Mouse (Mus musculus) megakaryocyte, embryonic 14.5 days (primary cell): ENCODE data around the gene Gm10643. TPM values are rescaled to one million over a fixed set of nuclear protein-coding genes. Genes with fewer than 3 reads are reported as not detected.

ENCODE experiments used
- H3K27me3 ChIP-seq: replicated peaks from 2 replicates; pipeline ENCODE3; 2012; ENCODE audit warnings: inconsistent platforms
- H3K36me3 ChIP-seq: replicated peaks from 2 replicates; pipeline ENCODE3; 2012; ENCODE audit warnings: low read length, inconsistent platforms, mixed read lengths
- H3K4me1 ChIP-seq: 2 replicates; pipeline ENCODE4 v1.6.1; 2012; ENCODE audit warnings: inconsistent platforms
- H3K4me3 ChIP-seq: replicated peaks from 2 replicates; pipeline ENCODE3; 2012; ENCODE audit warnings: moderate library complexity, mild to moderate bottlenecking, inconsistent platforms
- H3K9me3 ChIP-seq: 2 replicates; pipeline ENCODE4 v1.6.1; 2012; ENCODE audit warnings: inconsistent platforms
- FLI1 ChIP-seq: IDR thresholded peaks from 2 replicates; pipeline ENCODE4 v1.6.1; 2012; ENCODE audit warnings: low read length, inconsistent platforms, mixed read lengths
- GATA1 ChIP-seq: IDR thresholded peaks from 3 replicates; pipeline ENCODE4 v1.6.1; 2012; ENCODE audit warnings: mixed read lengths, low read length, inconsistent platforms, borderline replicate concordance
- polyA plus RNA-seq: library from polyadenylated mRNA; stranded (reverse); fragments of >175 nt; gene quantifications from 2 replicates; pipeline ENCODE4 v1.2.3, GENCODE M21; 2012; ENCODE audit warnings: low replicate concordance; ENCODE audit not compliant: insufficient read depth

Gm10643 gene
- polyA plus RNA-seq, 1 experiment: not detected

GRCm38 (mm10) chr8:84072321-84072720, 7.4 kb upstream of the Gm10643 start:
- H3K4me1 ChIP-seq: peaks cover 98% of the 10 kb centered on the region

GRCm38 (mm10) chr8:84071921-84072320, 7.0 kb upstream of the Gm10643 start:
- Histone ChIP-seq H3K36me3 (peaks cover 38% of the 10 kb centered on the region), H3K4me3 (peak overlapping the region; percentile 2), H3K9me3 (no peaks in the 10 kb centered on the region), H3K4me1 (peaks cover 94% of the 10 kb centered on the region), H3K27me3 (no peaks in the 10 kb centered on the region)
- TF ChIP-seq GATA1 (no peak), FLI1 (no peak)

More at GRCm38 (mm10) chr8:84072321-84072720, 7.4 kb upstream of the Gm10643 start:
- H3K27me3 ChIP-seq: no peaks in the 10 kb centered on the region
- H3K36me3 ChIP-seq: peaks cover 42% of the 10 kb centered on the region
- H3K4me3 ChIP-seq: peak overlapping the region; percentile 14
- H3K9me3 ChIP-seq: no peaks in the 10 kb centered on the region
- no peak for TF ChIP-seq GATA1

- peaks cover 82% of the 10 kb centered on the region for H3K4me1 ChIP-seq
These were observed 5.7 kb upstream of the Gm10643 start for GRCm38 (mm10) chr8:84070667-84071066.

GRCm38 (mm10) chr8:84070241-84070640, 5.3 kb upstream of the Gm10643 start:
- Histone ChIP-seq H3K27me3 (no peaks in the 10 kb centered on the region), H3K4me1 (peaks cover 82% of the 10 kb centered on the region), H3K9me3 (no peaks in the 10 kb centered on the region), H3K36me3 (peaks cover 22% of the 10 kb centered on the region), H3K4me3 (peak overlapping the region; percentile 40)
- TF ChIP-seq GATA1: no peak
- no peak for TF ChIP-seq FLI1

More at GRCm38 (mm10) chr8:84070667-84071066, 5.7 kb upstream of the Gm10643 start:
- peaks cover 26% of the 10 kb centered on the region for H3K36me3 ChIP-seq
- H3K27me3 ChIP-seq: no peaks in the 10 kb centered on the region
- H3K4me3 ChIP-seq: no peak overlapping the region
- no peaks in the 10 kb centered on the region for H3K9me3 ChIP-seq
- TF ChIP-seq GATA1 (no peak), FLI1 (no peak)

GRCm38 (mm10) chr8:84069750-84070149, 4.8 kb upstream of the Gm10643 start:
- no peaks in the 10 kb centered on the region for H3K9me3 ChIP-seq
- peaks cover 82% of the 10 kb centered on the region for H3K4me1 ChIP-seq
- peak overlapping the region; percentile 40 for H3K4me3 ChIP-seq
- TF ChIP-seq GATA1: no peak
- no peak for TF ChIP-seq FLI1
- H3K27me3 ChIP-seq: no peaks in the 10 kb centered on the region
- H3K36me3 ChIP-seq: peaks cover 17% of the 10 kb centered on the region

- no peak for TF ChIP-seq GATA1
- TF ChIP-seq FLI1: no peak
- Histone ChIP-seq H3K27me3 (no peaks in the 10 kb centered on the region), H3K4me3 (peak overlapping the region; percentile 62), H3K9me3 (no peaks in the 10 kb centered on the region), H3K36me3 (peaks cover 11% of the 10 kb centered on the region), H3K4me1 (peaks cover 83% of the 10 kb centered on the region)
These were observed 4.2 kb upstream of the Gm10643 start for GRCm38 (mm10) chr8:84069169-84069568.

GRCm38 (mm10) chr8:84068316-84069035, 3.5 kb upstream of the Gm10643 start:
- peak overlapping the region; percentile 93 for H3K4me3 ChIP-seq
- H3K9me3 ChIP-seq: no peaks in the 10 kb centered on the region
- H3K27me3 ChIP-seq: no peaks in the 10 kb centered on the region
- TF ChIP-seq GATA1 (no peak), FLI1 (no peak)
- H3K36me3 ChIP-seq: peaks cover 7% of the 10 kb centered on the region
- H3K4me1 ChIP-seq: peaks cover 83% of the 10 kb centered on the region

GRCm38 (mm10) chr8:84067911-84068310, 3.0 kb upstream of the Gm10643 start:
- H3K36me3 ChIP-seq: peaks cover 7% of the 10 kb centered on the region
- H3K4me3 ChIP-seq: peak overlapping the region; percentile 93
- no peaks in the 10 kb centered on the region for H3K9me3 ChIP-seq
- no peak for TF ChIP-seq GATA1
- TF ChIP-seq FLI1: no peak
- H3K27me3 ChIP-seq: no peaks in the 10 kb centered on the region
- peaks cover 82% of the 10 kb centered on the region for H3K4me1 ChIP-seq

- Histone ChIP-seq H3K27me3 (no peaks in the 10 kb centered on the region), H3K4me3 (peak overlapping the region; percentile 93), H3K4me1 (peaks cover 78% of the 10 kb centered on the region), H3K36me3 (peaks cover 3% of the 10 kb centered on the region), H3K9me3 (no peaks in the 10 kb centered on the region)
- TF ChIP-seq GATA1: no peak
- TF ChIP-seq FLI1: no peak
These were observed 2.2 kb upstream of the Gm10643 start for GRCm38 (mm10) chr8:84067047-84067573.

- Histone ChIP-seq H3K27me3 (no peaks in the 10 kb centered on the region), H3K9me3 (0 out of 2 replicates have a peak, but pooled peaks cover 4% of the 10 kb centered on the region), H3K36me3 (no peaks in the 10 kb centered on the region), H3K4me3 (peak within 1 kb of the TSS; percentile 93), H3K4me1 (peaks cover 71% of the 10 kb centered on the region)
- TF ChIP-seq GATA1 (no peak), FLI1 (no peak)
These were observed 1.5 kb upstream of the Gm10643 start, which contains the start of gene Rfx1 for GRCm38 (mm10) chr8:84066291-84066930. TSS of gene Rfx1 (plus strand) at chr8:84066834.
